Comparison of ENCODE assay signal across 13 mouse cellular contexts in genomic region chr11:52369252-52370134, GRCm38 (mm10). TPM values are rescaled to one million over a fixed set of nuclear protein-coding genes. Genes with fewer than 3 reads are reported as not detected.
DNase-seq lines count a peak whose midpoint lies in the region; ATAC-seq lines count a peak whose summit lies in the region.
"Had no signal": no experiment of that assay in that cellular context is flagged by ENCODE, and none has a peak within 500 bp of the region (broad histone marks: within the 10 kb centered on the region; RNA-seq: fewer than 3 reads in every experiment).

No protein-coding gene starts in this region.

- H3K4me1 ChIP-seq in forebrain, embryonic 14.5 days (ENCODE audit: control insufficient read depth, insufficient read depth, low read length), result peaks cover 9% of the 10 kb centered on the region
- H3K4me1 ChIP-seq in forebrain, embryonic 10.5 days, result peaks cover 12% of the 10 kb centered on the region
- peaks cover 42% of the 10 kb centered on the region for H3K4me1 ChIP-seq in hindbrain, embryonic 13.5 days (replicated peaks)
- H3K4me1 ChIP-seq in hindbrain, embryonic 11.5 days (replicated peaks; ENCODE audit: control insufficient read depth, insufficient read depth, low read length), result 0 out of 2 replicates have a peak, but pooled peaks cover 2% of the 10 kb centered on the region
- peaks cover 42% of the 10 kb centered on the region for H3K4me1 ChIP-seq in stomach, embryonic 15.5 days

- no peak for DNase-seq in forebrain, embryonic 14.5 days (ENCODE audit: low spot score)
- DNase-seq in forebrain, embryonic 10.5 days (ENCODE audit: extremely low spot score, low spot score), result no peak
- DNase-seq in hindbrain, embryonic 11.5 days (ENCODE audit: low spot score), result no peak
- peak; percentile 41 for DNase-seq in right cerebral cortex, adult 18-20 months
- no peak for DNase-seq in right cerebral cortex, postnatal 25 days
- DNase-seq: adrenal gland, adult 8-10 months; liver, postnatal 0 days; spleen, adult 18-20 months; thymus, postnatal 14 days had no signal

- H3K4me3 ChIP-seq in forebrain, embryonic 14.5 days (ENCODE audit: low read depth, low read length), result no peak overlapping the region
- H3K4me3 ChIP-seq in forebrain, embryonic 10.5 days, result no peak overlapping the region
- H3K4me3 ChIP-seq in hindbrain, embryonic 13.5 days, result no peak overlapping the region
- H3K4me3 ChIP-seq in hindbrain, embryonic 11.5 days (ENCODE audit: low read depth, low read length), result no peak overlapping the region
- H3K4me3 ChIP-seq in stomach, embryonic 15.5 days (replicated peaks), result no peak overlapping the region

- no peak overlapping the region for H3K9ac ChIP-seq in forebrain, embryonic 14.5 days (ENCODE audit: low read length)
- H3K9ac ChIP-seq in hindbrain, embryonic 13.5 days, result no peak overlapping the region
- H3K9ac ChIP-seq in hindbrain, embryonic 11.5 days (ENCODE audit: low read depth, low read length), result no peak overlapping the region
- H3K9ac ChIP-seq in stomach, embryonic 15.5 days, result no peak overlapping the region
- H3K9ac ChIP-seq: liver, postnatal 0 days had no signal

- H3K27me3 ChIP-seq in forebrain, embryonic 14.5 days (replicated peaks; ENCODE audit: control insufficient read depth, insufficient read depth, low read length), result no peaks in the 10 kb centered on the region
- H3K27me3 ChIP-seq in forebrain, embryonic 10.5 days (ENCODE audit: poor library complexity, severe bottlenecking), result no peaks in the 10 kb centered on the region
- H3K27me3 ChIP-seq in hindbrain, embryonic 13.5 days, result no peaks in the 10 kb centered on the region
- no peaks in the 10 kb centered on the region for H3K27me3 ChIP-seq in hindbrain, embryonic 11.5 days (ENCODE audit: control insufficient read depth, insufficient read depth, low read length)
- H3K27me3 ChIP-seq in stomach, embryonic 15.5 days (replicated peaks), result no peaks in the 10 kb centered on the region

- no peak for ATAC-seq in forebrain, embryonic 14.5 days
- no peak for ATAC-seq in hindbrain, embryonic 13.5 days (ENCODE audit: low FRiP score)
- no peak for ATAC-seq in hindbrain, embryonic 11.5 days (ENCODE audit: low FRiP score)
- no peak for ATAC-seq in stomach, embryonic 15.5 days (ENCODE audit: insufficient read depth, low FRiP score, low read depth)
- no peak for ATAC-seq in cerebellum, adult (ENCODE audit: insufficient number of reproducible peaks, low FRiP score, low TSS enrichment)

- no peak overlapping the region for H3K4me2 ChIP-seq in forebrain, embryonic 14.5 days (ENCODE audit: low read length)
- no peak overlapping the region for H3K4me2 ChIP-seq in hindbrain, embryonic 13.5 days
- H3K4me2 ChIP-seq in hindbrain, embryonic 11.5 days (replicated peaks; ENCODE audit: low read depth, low read length), result no peak overlapping the region
- no peak overlapping the region for H3K4me2 ChIP-seq in stomach, embryonic 15.5 days

- no peaks in the 10 kb centered on the region for H3K9me3 ChIP-seq in forebrain, embryonic 14.5 days (replicated peaks; ENCODE audit: control insufficient read depth, low read length)
- no peaks in the 10 kb centered on the region for H3K9me3 ChIP-seq in forebrain, embryonic 10.5 days
- H3K9me3 ChIP-seq in hindbrain, embryonic 13.5 days, result no peaks in the 10 kb centered on the region
- no peaks in the 10 kb centered on the region for H3K9me3 ChIP-seq in hindbrain, embryonic 11.5 days (ENCODE audit: control insufficient read depth, low read length)
- H3K9me3 ChIP-seq in stomach, embryonic 15.5 days, result no peaks in the 10 kb centered on the region

- WGBS in forebrain, embryonic 14.5 days, result 72% methylated on average over 9 of the region's 9 CpGs
- WGBS in forebrain, embryonic 10.5 days, result 93% methylated on average over 9 of the region's 9 CpGs
- WGBS in hindbrain, embryonic 13.5 days, result 86% methylated on average over 9 of the region's 9 CpGs
- WGBS in hindbrain, embryonic 11.5 days, result 92% methylated on average over 9 of the region's 9 CpGs
- WGBS in stomach, embryonic 15.5 days, result 68% methylated on average over 9 of the region's 9 CpGs

- H3K36me3 ChIP-seq in forebrain, embryonic 14.5 days (ENCODE audit: control insufficient read depth, insufficient read depth, low read length), result 0 out of 2 replicates have a peak, but pooled peaks cover 2% of the 10 kb centered on the region
- H3K36me3 ChIP-seq in forebrain, embryonic 10.5 days (replicated peaks), result peaks cover 17% of the 10 kb centered on the region
- no peaks in the 10 kb centered on the region for H3K36me3 ChIP-seq in hindbrain, embryonic 13.5 days
- no peaks in the 10 kb centered on the region for H3K36me3 ChIP-seq in hindbrain, embryonic 11.5 days (ENCODE audit: control insufficient read depth, insufficient read depth, low read length)
- no peaks in the 10 kb centered on the region; the same call in 1 of the 2 replicates for H3K36me3 ChIP-seq in stomach, embryonic 15.5 days

- H3K27ac ChIP-seq in forebrain, embryonic 14.5 days (ENCODE audit: low read depth, low read length), result 0 out of 2 replicates have a peak overlapping the region, but pooled peaks have one; percentile 9
- H3K27ac ChIP-seq in forebrain, embryonic 10.5 days, result no peak overlapping the region
- peak overlapping the region; percentile 76; the same call in 1 of the 2 replicates for H3K27ac ChIP-seq in hindbrain, embryonic 13.5 days
- no peak overlapping the region for H3K27ac ChIP-seq in hindbrain, embryonic 11.5 days (ENCODE audit: low read depth, low read length)
- H3K27ac ChIP-seq in stomach, embryonic 15.5 days, result 0 out of 2 replicates have a peak overlapping the region, but pooled peaks have one; percentile 42
- H3K27ac ChIP-seq: macrophage had no signal

RNA-seq across cellular contexts. Expression of gene Vdac1, which starts 8.8 kb away (rescaled TPM):
- polyA plus RNA-seq in forebrain, embryonic 14.5 days (2014; fragmentation: Nextera tagmentation; extraction: Ambion mirVana), result 250 and 280 TPM in 2 replicates
- 214 and 224 TPM in 2 replicates for polyA plus RNA-seq in forebrain, embryonic 10.5 days (2016; fragmentation: Nextera tagmentation; extraction: Ambion mirVana)
- 280 and 294 TPM in 2 replicates for polyA plus RNA-seq in hindbrain, embryonic 13.5 days (2015; fragmentation: Nextera tagmentation; extraction: Ambion mirVana)
- polyA plus RNA-seq in hindbrain, embryonic 11.5 days (2014; fragmentation: Nextera tagmentation; extraction: Ambion mirVana), result 205 and 221 TPM in 2 replicates
- 266 and 271 TPM in 2 replicates for polyA plus RNA-seq in stomach, embryonic 15.5 days (2015; fragmentation: Nextera tagmentation; extraction: Ambion mirVana)

RNA-seq across cellular contexts. Expression of gene 9530068E07Rik, which starts 26.7 kb away (rescaled TPM):
- polyA plus RNA-seq in forebrain, embryonic 14.5 days (2014; fragmentation: Nextera tagmentation; extraction: Ambion mirVana), result 124 and 125 TPM in 2 replicates
- polyA plus RNA-seq in forebrain, embryonic 10.5 days (2016; fragmentation: Nextera tagmentation; extraction: Ambion mirVana), result 161 and 165 TPM in 2 replicates
- polyA plus RNA-seq in hindbrain, embryonic 13.5 days (2015; fragmentation: Nextera tagmentation; extraction: Ambion mirVana), result 129 TPM in 2 replicates
- polyA plus RNA-seq in hindbrain, embryonic 11.5 days (2014; fragmentation: Nextera tagmentation; extraction: Ambion mirVana), result 171 and 175 TPM in 2 replicates
- 185 and 189 TPM in 2 replicates for polyA plus RNA-seq in stomach, embryonic 15.5 days (2015; fragmentation: Nextera tagmentation; extraction: Ambion mirVana)

Comparison
In these comparisons a context has a peak if more than half of its experiments do, and no peak if none do; other contexts are left out.
1. H3K27ac ChIP-seq: peak in forebrain, embryonic 14.5 days (single experiment), hindbrain, embryonic 13.5 days (single experiment) and stomach, embryonic 15.5 days (single experiment); none in forebrain, embryonic 10.5 days (single experiment) and hindbrain, embryonic 11.5 days (single experiment).